Mouse (Mus musculus) activated CD4-positive, CD25-positive, alpha-beta regulatory T cell, adult 4 months (primary cell): ENCODE measurements around the gene Rfx2. TPM values are rescaled to one million over a fixed set of nuclear protein-coding genes. Genes with fewer than 3 reads are reported as not detected.
A peak's percentile ranks its signal among the peaks of the same experiment; 100 is the strongest.

Source experiments
- ATAC-seq: one replicate; pipeline ENCODE4 v1.8.0; 2017
- polyA plus RNA-seq, 2 experiments: library from polyadenylated mRNA; unstranded; fragments of 100-300 nt; shearing (Covaris generic); gene quantifications; one replicate each; pipeline ENCODE4 v1.2.1; 2017

Gene Rfx2
- polyA plus RNA-seq, 2 experiments from 2014 or later = 1.4 to 1.9 TPM

GRCm38 (mm10) chr17:56778779-56779362 is 51.9 kb downstream of the Rfx2 start:
- no peak for ATAC-seq

GRCm38 (mm10) chr17:56777568-56777967 is 53.2 kb downstream of the Rfx2 start:
- no peak for ATAC-seq

- no peak for ATAC-seq
These were observed 60.9 kb downstream of the Rfx2 start, which contains the start of gene Prr22 for GRCm38 (mm10) chr17:56769950-56770349. Prr22 (plus strand) TSS chr17:56770250.

DNA sequence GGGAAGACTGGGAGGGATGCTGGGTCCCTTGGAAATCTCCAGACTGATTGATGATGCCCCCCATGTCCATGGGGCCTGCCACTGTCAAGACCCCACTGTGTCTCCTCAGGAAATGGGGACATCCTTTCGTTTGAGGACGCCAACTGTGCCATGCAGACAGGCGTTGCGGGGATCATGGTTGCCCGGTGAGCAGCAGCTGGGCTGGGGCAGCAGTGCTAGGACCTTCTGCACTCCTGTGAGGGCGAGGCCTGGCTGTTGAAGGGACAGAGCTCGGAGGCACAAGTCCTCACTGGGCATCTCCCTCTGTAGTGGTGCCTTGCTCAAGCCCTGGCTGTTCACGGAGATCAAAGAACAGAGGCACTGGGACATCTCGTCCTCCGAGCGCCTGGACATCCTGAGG is 61.9 kb downstream of the Rfx2 start:
- ATAC-seq = no peak

DNA sequence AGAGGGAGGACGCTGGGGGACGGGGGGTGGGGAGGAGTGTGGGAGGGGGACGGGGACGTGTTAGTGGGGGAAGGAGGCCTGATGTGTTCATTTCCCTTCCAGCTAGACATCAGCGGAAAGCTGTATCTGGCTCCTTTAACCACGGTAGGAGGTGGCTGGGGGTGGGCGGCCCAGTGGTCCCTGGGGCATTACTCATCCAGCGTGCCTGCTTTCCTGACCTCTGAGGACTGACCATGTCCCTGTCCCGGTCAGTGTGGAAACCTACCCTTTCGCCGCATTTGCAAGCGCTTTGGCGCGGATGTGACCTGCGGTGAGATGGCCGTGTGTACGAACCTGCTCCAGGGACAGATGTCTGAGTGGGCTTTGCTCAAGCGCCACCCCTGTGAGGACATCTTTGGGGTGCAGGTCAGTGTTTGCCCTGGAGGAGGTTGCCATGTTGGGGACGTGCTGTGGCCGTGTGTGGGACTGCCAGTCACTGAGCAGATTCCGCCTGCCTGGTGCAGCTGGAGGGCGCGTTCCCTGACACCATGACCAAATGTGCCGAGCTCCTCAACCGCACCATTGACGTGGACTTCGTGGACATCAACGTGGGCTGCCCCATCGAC is 63.2 kb downstream of the Rfx2 start:
- no peak for ATAC-seq

DNA sequence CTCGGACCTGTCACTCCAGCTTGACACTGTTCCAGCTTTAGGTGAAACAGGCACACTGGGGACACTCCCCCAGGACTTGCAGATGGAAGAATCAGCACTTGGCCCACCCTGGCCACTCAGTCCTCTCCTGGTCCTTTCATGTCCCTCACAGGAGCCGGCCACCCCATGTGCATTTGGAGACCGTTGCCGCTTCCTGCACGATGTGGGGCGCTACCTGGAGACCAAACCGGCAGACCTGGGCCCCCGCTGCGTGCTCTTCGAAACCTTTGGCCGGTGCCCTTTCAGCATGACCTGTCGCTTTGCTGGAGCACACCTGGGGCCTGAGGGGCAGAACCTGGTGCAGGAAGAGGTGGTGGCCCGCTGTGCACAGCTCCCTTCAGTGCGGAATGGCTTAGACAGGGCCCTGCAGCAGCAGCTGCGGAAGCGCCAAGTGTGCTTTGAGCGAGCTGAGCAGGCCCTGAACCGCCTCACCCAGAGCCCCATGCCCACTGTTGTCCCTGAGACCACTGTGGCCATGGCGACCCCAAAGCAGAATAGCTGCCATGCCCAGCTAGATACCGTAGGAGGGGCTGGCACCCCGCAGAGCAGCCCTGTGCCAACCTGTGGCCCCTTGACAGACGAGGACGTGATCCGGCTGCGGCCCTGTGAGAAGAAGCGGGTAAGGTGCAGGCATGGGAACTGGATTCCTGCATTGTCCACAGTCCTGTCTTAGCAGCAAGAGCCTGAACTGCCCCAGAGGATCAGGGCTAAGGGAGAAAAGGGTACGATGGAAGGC is 64.0 kb downstream of the Rfx2 start:
- ATAC-seq = no peak

DNA sequence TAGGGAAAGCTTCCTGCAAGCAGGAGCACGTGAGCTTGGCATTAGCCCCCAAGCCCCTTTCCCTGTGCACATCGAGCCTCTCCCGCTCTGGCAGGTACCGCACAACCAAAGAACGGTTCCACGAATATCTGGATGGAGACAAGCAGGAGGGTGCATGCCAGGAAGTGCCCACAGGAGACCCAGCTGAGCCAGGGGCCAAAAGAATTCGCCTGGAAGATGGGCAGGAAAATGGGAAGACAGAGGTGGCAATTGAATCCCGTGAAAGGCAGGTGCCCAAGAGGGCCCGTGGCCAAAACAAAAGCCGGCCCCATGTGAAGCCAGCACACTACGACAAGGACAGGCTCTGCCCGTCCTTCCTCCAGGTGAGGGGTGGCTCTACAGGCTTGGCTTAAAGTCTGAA is 65.4 kb downstream of the Rfx2 start:
- no peak for ATAC-seq

DNA sequence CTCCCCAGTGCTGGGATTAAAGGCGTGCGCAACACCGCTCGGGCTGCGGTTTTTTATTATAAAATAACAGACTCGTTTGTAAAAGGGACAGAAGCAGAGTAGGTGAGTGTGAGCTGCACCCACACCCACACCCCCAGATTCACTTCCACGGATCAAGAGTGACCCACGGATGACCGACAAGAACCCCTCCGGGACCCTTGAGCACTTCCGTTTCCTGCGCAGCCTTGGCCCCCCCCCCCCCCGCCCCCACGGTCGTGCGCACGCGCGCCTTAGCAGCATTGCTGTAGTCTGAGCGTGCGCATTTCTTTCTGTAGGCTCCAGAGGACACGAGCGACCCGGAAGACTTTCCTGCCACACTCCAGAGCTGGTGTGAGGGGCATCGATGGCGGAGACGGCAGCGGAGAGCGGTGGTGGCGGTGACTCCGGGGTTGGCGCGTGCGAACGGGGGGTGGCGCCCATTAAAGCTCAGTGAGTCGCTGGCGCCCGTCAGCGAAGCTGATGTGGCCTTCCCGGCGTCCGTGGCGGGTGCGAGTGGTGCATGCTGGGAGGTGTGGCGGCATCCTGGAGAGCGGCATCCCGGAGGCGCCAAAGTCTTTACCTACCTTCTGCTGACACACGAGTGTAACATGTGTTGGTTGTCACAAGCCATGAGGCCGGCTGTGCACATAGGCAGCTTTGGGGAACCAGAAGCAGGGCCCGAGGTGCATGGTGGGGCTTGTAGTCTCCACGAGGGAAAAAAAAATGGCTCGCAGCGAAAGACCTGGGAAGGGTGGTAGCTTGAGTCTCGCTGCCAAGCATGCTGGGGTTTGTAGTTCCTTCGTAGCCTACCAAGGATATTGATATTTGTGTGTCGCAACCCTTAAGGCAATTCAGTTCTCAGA is 66.1 kb downstream of the Rfx2 start, which contains the start of gene Dus3l:
Gene Dus3l (plus strand): TSS at position 284 of the 881 bp plus-strand sequence.
- peak; percentile 87 for ATAC-seq

DNA sequence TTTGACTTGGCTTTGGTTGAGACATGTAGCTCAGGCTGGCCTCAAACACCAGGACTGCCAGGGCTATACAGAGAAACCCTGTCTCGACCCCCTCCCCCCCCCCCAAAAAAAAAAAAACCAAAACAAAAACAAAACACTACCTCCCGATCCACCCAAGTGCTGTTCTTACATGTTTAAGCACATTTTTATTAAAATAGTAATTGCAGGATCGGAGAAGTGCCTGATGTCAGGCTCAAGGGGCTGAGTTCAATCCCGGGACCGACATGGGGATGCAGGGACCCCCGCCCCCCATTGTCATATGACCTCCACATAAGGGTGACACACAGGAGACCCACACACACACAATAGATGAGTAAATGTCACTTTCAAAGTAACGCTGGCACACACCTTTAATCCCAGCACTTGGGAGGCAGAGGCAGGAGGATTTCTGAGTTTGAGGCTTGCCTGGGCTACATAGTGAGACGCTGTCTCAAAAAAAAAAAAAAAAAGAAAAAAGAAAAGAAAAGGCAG is 67.0 kb downstream of the Rfx2 start:
- ATAC-seq = no peak

GRCm38 (mm10) chr17:56762769-56763731 is 67.8 kb downstream of the Rfx2 start:
- no peak for ATAC-seq

- peak; percentile 33 for ATAC-seq
These were observed 68.8 kb downstream of the Rfx2 start for GRCm38 (mm10) chr17:56761991-56762410.

- no peak for ATAC-seq
These were observed 69.7 kb downstream of the Rfx2 start for GRCm38 (mm10) chr17:56761077-56761476.

- no peak for ATAC-seq
These were observed 71.6 kb downstream of the Rfx2 start for GRCm38 (mm10) chr17:56759261-56759660.

DNA sequence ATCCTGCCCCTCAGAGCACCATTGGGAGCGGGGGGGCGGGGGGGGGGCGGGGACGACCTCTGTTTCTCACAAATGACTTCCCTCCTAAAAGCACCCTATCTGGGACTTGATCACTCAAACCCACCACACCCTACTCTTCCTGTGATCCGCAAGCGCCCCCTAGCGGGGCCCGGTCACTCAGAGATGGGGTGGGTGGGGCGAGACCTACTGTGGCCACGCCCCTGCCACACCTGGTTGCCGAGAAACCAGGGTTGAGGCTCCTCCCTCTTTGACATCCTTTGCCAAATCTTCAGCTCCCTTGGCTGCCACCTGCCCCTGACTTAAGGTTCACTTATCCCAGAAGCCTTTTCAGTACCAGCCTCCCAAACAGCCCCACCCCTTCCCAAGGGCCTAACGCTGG is 72.7 kb downstream of the Rfx2 start:
- ATAC-seq = peak; percentile 17

DNA sequence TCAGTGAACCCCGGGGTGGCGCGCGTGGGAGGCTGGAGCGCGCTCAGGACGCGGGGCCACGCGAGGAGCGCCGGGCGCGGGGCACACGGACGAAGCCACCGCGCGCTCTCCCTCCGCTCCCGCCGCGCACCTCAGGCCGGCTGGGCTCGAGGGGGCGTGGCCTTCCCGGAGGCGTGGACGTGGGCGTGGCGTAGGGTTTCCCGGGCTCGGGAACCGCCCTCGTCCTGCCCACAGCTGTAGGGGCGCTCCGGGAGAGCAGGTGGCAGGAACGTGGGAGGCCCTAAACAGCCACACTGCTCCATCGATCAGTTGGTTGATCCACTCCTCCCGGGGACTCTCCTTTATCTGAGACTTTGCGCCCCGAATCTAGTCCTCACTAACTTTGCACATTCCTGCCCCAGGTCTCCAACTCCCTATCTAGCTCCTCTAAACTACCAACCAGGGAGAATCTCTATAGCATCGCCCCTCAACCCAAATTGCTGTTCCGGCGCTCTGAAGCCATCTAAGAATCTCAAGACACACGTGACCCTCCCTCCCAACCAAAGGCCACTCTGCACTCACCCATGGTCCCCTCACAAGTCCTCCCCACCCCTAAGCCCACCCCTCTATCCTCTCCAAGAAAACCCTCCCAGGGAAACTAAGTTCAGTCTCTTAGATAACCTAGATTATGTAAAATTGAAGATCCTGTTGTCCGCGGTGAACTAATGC is 73.2 kb downstream of the Rfx2 start, which contains the start of gene Nrtn:
Gene Nrtn (minus strand): TSS at position 115 of the 708 bp plus-strand sequence.
- no peak for ATAC-seq

- no peak for ATAC-seq
These were observed 74.0 kb downstream of the Rfx2 start for GRCm38 (mm10) chr17:56756703-56757399.

GRCm38 (mm10) chr17:56754271-56755185 is 76.3 kb downstream of the Rfx2 start:
- no peak for ATAC-seq

- no peak for ATAC-seq
These were observed 77.4 kb downstream of the Rfx2 start for GRCm38 (mm10) chr17:56753452-56753851.
